Mouse (Mus musculus) G1E (cell line): ENCODE data around the gene Mgat4e.

Experiments used
- CTCF ChIP-seq: IDR thresholded peaks from 2 replicates; pipeline ENCODE4 v1.5.1; 2012; ENCODE audit warnings: low read depth, low read length, inconsistent platforms, mixed read lengths
- GATA1 ChIP-seq: IDR thresholded peaks from 2 replicates; pipeline ENCODE4 v1.6.1; 2012; ENCODE audit warnings: borderline replicate concordance, low read length, inconsistent platforms, mixed read lengths

GRCm38 (mm10) chr1:134589676-134590075 is 40.2 kb upstream of the Mgat4e start:
- TF ChIP-seq CTCF (no peak), GATA1 (no peak)
